Mouse (Mus musculus) neural tube, embryonic 11.5 days (tissue): ENCODE measurements at regions not wholly inside any gene's neighbourhood (a gene's known extent, or its start where the extent isn't known, plus 50 kb on each side); places are given as distances from the start of the nearest gene placed in this dataset.

Experiments
- ATAC-seq: fragments of 200-750 bp; cut with Nextera tagmentation; 2 replicates; pipeline ENCODE4 v1.8.0; 2017; ENCODE audit warnings: moderate number of reproducible peaks, mild to moderate bottlenecking, moderate TSS enrichment, moderate library complexity; ENCODE audit not compliant: insufficient read depth, low FRiP score, low TSS enrichment
- DNase-seq: peaks from one replicate; pipeline ENCODE4 v3.0.0-alpha.2; 2015; ENCODE audit warnings: low spot score
- H3K27ac ChIP-seq: fragments of 300-500 bp; sonication (generic); 2 replicates; pipeline ENCODE4 v1.5.1; 2014; ENCODE audit warnings: low read depth, mild to moderate bottlenecking, low read length
- H3K27me3 ChIP-seq: fragments of 300-500 bp; sonication (generic); 2 replicates; pipeline ENCODE4 v1.6.1; 2014; ENCODE audit warnings: mild to moderate bottlenecking, low read length, mixed read lengths; ENCODE audit not compliant: control insufficient read depth, insufficient read depth
- H3K36me3 ChIP-seq: fragments of 300-500 bp; sonication (generic); 2 replicates; pipeline ENCODE4 v1.6.1; 2014; ENCODE audit warnings: mild to moderate bottlenecking, low read length, moderate library complexity, mixed read lengths; ENCODE audit not compliant: control insufficient read depth, insufficient read depth
- H3K4me1 ChIP-seq: fragments of 300-500 bp; sonication (generic); 2 replicates; pipeline ENCODE4 v1.6.1; 2014; ENCODE audit warnings: low read length, mixed read lengths; ENCODE audit not compliant: control insufficient read depth, insufficient read depth
- H3K4me2 ChIP-seq: fragments of 300-500 bp; sonication (generic); 2 replicates; pipeline ENCODE4 v1.6.1; 2014; ENCODE audit warnings: low read depth, mild to moderate bottlenecking, moderate library complexity
- H3K4me3 ChIP-seq: fragments of 300-500 bp; sonication (generic); 2 replicates; pipeline ENCODE4 v1.5.1; 2014; ENCODE audit warnings: low read depth, low read length
- H3K9ac ChIP-seq: fragments of 300-500 bp; sonication (generic); 2 replicates; pipeline ENCODE4 v1.6.1; 2014; ENCODE audit warnings: mild to moderate bottlenecking, low read length
- H3K9me3 ChIP-seq: fragments of 300-500 bp; sonication (generic); 2 replicates; pipeline ENCODE4 v1.6.1; 2016; ENCODE audit warnings: low read length; ENCODE audit not compliant: control insufficient read depth
- WGBS: fragments of 180-500 bp; shearing (Covaris S2); extraction: QIAGEN DNeasy Blood & Tissue Kit; methylation state at CpG from one replicate; pipeline ENCODE4 v1.1.7; 2014; 5-methylcytosine and 5-hydroxymethylcytosine counted together

DNA sequence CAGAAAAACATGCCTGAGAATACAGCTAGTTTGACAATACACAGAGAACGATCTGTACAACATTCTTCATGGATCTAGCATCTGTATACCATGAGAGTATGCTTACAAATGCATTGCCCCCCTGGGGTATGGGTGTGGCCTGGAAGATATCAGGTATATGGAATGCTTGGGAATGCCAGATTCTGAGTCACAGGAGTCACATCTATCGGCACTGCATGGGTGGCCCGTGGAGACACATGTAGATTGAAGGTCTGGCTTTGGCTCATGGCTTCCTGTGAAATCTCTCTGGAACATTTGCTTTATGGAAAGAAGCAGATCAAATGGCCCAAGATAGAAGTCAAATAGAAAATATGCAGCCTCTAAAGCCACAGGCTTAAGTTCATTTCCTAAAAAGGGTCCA lies 59.6 kb downstream of the Kcne4 start:
- Histone ChIP-seq H3K9ac (no peak overlapping the region), H3K4me3 (no peak overlapping the region), H3K27me3 (no peaks in the 10 kb centered on the region), H3K4me2 (no peak overlapping the region), H3K36me3 (no peaks in the 10 kb centered on the region), H3K27ac (no peak overlapping the region), H3K9me3 (no peaks in the 10 kb centered on the region), H3K4me1 (no peaks in the 10 kb centered on the region)
- ATAC-seq (no peak), DNase-seq (no peak)
- 94% methylated on average over 3 of the region's 3 CpGs for WGBS

- Histone ChIP-seq H3K9ac (no peak overlapping the region), H3K4me1 (no peaks in the 10 kb centered on the region), H3K36me3 (no peaks in the 10 kb centered on the region), H3K4me2 (no peak overlapping the region), H3K27ac (no peak overlapping the region), H3K9me3 (no peaks in the 10 kb centered on the region), H3K27me3 (no peaks in the 10 kb centered on the region), H3K4me3 (no peak overlapping the region)
- ATAC-seq (no peak), DNase-seq (no peak)
- WGBS, result 73% methylated on average over 2 of the region's 2 CpGs
Measured at GRCm38 (mm10) chr1:78879246-78879645, 62.7 kb downstream of the Kcne4 start.

- Histone ChIP-seq H3K9ac (no peak overlapping the region), H3K9me3 (no peaks in the 10 kb centered on the region), H3K27me3 (no peaks in the 10 kb centered on the region), H3K4me2 (no peak overlapping the region), H3K4me3 (no peak overlapping the region), H3K4me1 (no peaks in the 10 kb centered on the region), H3K27ac (no peak overlapping the region), H3K36me3 (no peaks in the 10 kb centered on the region)
- 97% methylated on average over 3 of the region's 3 CpGs for WGBS
- ATAC-seq, result no peak
- no peak for DNase-seq
Measured at GRCm38 (mm10) chr1:78882455-78882854, 65.9 kb downstream of the Kcne4 start.

- no peak overlapping the region for H3K4me2 ChIP-seq
- H3K36me3 ChIP-seq, result no peaks in the 10 kb centered on the region
- ATAC-seq (no peak), DNase-seq (no peak)
- H3K9me3 ChIP-seq, result no peaks in the 10 kb centered on the region
- no peak overlapping the region for H3K27ac ChIP-seq
- no peak overlapping the region for H3K4me3 ChIP-seq
- WGBS, result 88% methylated on average over 9 of the region's 9 CpGs
- no peaks in the 10 kb centered on the region for H3K27me3 ChIP-seq
- H3K9ac ChIP-seq, result no peak overlapping the region
- H3K4me1 ChIP-seq, result no peaks in the 10 kb centered on the region
Measured at GRCm38 (mm10) chr1:78889241-78889640, 72.7 kb downstream of the Kcne4 start.

DNA sequence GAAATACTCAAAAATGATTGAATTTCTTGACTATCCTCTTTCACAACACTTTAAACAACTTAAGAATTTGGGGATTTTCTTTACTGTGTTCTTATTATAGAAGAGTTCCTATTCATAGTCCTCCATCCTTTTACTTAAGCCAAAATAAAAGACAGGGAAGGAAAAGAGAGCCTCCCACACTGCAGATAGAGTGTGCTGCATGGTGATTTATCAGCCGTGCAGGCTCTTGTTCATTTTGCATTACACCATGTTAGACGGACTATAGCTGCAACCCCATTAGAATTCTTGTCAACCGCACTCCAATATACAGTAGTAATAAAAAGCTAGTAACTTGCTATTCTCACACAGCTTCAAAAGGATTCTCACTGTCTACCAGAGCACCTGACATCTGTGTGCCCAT lies 74.8 kb downstream of the Kcne4 start:
- Histone ChIP-seq H3K9ac (no peak overlapping the region), H3K9me3 (no peaks in the 10 kb centered on the region), H3K36me3 (no peaks in the 10 kb centered on the region), H3K4me2 (no peak overlapping the region), H3K27ac (no peak overlapping the region), H3K4me3 (no peak overlapping the region), H3K27me3 (no peaks in the 10 kb centered on the region), H3K4me1 (no peaks in the 10 kb centered on the region)
- ATAC-seq (no peak), DNase-seq (no peak)
- WGBS, result 94% methylated on average over 3 of the region's 3 CpGs

- WGBS, result 86% methylated on average over 4 of the region's 4 CpGs
- Histone ChIP-seq H3K27me3 (no peaks in the 10 kb centered on the region), H3K27ac (no peak overlapping the region), H3K4me1 (no peaks in the 10 kb centered on the region), H3K4me3 (no peak overlapping the region), H3K4me2 (no peak overlapping the region), H3K36me3 (no peaks in the 10 kb centered on the region), H3K9ac (no peak overlapping the region), H3K9me3 (no peaks in the 10 kb centered on the region)
- DNase-seq (no peak), ATAC-seq (no peak)
Measured at GRCm38 (mm10) chr1:78894301-78894700, 77.7 kb downstream of the Kcne4 start.

GRCm38 (mm10) chr1:78895112-78895511 lies 78.6 kb downstream of the Kcne4 start:
- no peak for ATAC-seq
- H3K9ac ChIP-seq, result no peak overlapping the region

DNA sequence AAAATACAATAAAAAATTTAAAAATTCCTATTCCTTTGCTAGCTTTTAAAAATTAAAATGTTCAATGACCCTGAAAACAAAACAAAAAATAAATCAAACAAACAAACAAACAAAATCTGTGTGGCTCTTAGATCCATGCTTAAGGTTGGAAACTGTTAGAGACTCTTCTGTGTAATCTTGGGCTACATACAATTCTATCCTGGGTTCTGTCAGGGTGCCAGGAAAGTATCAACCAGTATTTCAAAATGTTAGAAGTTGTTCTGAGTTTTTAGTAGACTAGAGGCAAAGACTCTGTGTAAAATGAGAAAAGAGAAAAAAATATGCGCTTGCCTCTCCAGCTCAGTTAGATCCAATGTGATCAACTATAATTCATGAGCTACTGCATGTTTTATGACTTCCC lies 91.0 kb downstream of the Kcne4 start:
- no peaks in the 10 kb centered on the region for H3K4me1 ChIP-seq
- DNase-seq, result no peak
- no peak overlapping the region for H3K4me2 ChIP-seq
- H3K9ac ChIP-seq, result no peak overlapping the region
- no peak overlapping the region for H3K4me3 ChIP-seq
- H3K9me3 ChIP-seq, result no peaks in the 10 kb centered on the region
- no peak for ATAC-seq
- H3K36me3 ChIP-seq, result no peaks in the 10 kb centered on the region
- WGBS, result 97% methylated on average over 1 of the region's 1 CpGs
- H3K27ac ChIP-seq, result no peak overlapping the region
- no peaks in the 10 kb centered on the region for H3K27me3 ChIP-seq

More at GRCm38 (mm10) chr1:78895112-78895511, 78.6 kb downstream of the Kcne4 start:
- 92% methylated on average over 2 of the region's 2 CpGs for WGBS
- no peak for DNase-seq
- Histone ChIP-seq H3K4me3 (no peak overlapping the region), H3K4me2 (no peak overlapping the region), H3K9me3 (no peaks in the 10 kb centered on the region), H3K27ac (no peak overlapping the region), H3K4me1 (no peaks in the 10 kb centered on the region), H3K36me3 (no peaks in the 10 kb centered on the region), H3K27me3 (no peaks in the 10 kb centered on the region)

GRCm38 (mm10) chr1:78907991-78908390 lies 91.4 kb downstream of the Kcne4 start:
- DNase-seq (no peak), ATAC-seq (no peak)
- no peaks in the 10 kb centered on the region for H3K36me3 ChIP-seq
- no peak overlapping the region for H3K9ac ChIP-seq
- H3K4me1 ChIP-seq, result no peaks in the 10 kb centered on the region
- 77% methylated on average over 5 of the region's 5 CpGs for WGBS
- no peaks in the 10 kb centered on the region for H3K9me3 ChIP-seq
- no peak overlapping the region for H3K4me3 ChIP-seq
- no peak overlapping the region for H3K27ac ChIP-seq
- H3K27me3 ChIP-seq, result no peaks in the 10 kb centered on the region
- H3K4me2 ChIP-seq, result no peak overlapping the region
